Mouse (Mus musculus) olfactory bulb, adult 2 months (tissue): ENCODE results near the gene 3110021N24Rik. TPM values are rescaled to one million over a fixed set of nuclear protein-coding genes. Genes with fewer than 3 reads are reported as not detected.
"Not testable (repeated sequence)": the region's sequence is repeated elsewhere in the genome, so short reads cannot be mapped to it uniquely, and the experiment has no call there.

Experiments
- H3K27ac ChIP-seq: fragments of 200-500 bp; 2 replicates; pipeline ENCODE4 v1.5.1; 2012; ENCODE audit warnings: low read depth, low read length; ENCODE audit not compliant: insufficient read depth
- H3K4me1 ChIP-seq: fragments of 200-500 bp; 2 replicates; pipeline ENCODE4 v1.6.1; 2012; ENCODE audit warnings: low read length; ENCODE audit not compliant: control insufficient read depth, insufficient read depth
- H3K4me3 ChIP-seq: fragments of 200-500 bp; 2 replicates; pipeline ENCODE4 v1.5.1; 2012; ENCODE audit warnings: mild to moderate bottlenecking, low read depth, low read length, moderate library complexity; ENCODE audit not compliant: insufficient read depth
- CTCF ChIP-seq: fragments of 200-500 bp; IDR thresholded peaks from 2 replicates; pipeline ENCODE4 v1.5.1; 2012; ENCODE audit warnings: low read depth, mild to moderate bottlenecking, low read length, moderate library complexity; ENCODE audit not compliant: insufficient read depth
- POLR2A ChIP-seq: fragments of 200-500 bp; IDR thresholded peaks from 2 replicates; pipeline ENCODE4 v1.6.1; 2012; ENCODE audit warnings: mild to moderate bottlenecking, low read depth, low read length, moderate library complexity; ENCODE audit not compliant: insufficient read depth
- WGBS: fragments of 180-500 bp; shearing (Covaris S2); methylation state at CpG from one replicate; pipeline ENCODE4 v1.1.7; 2018; 5-methylcytosine and 5-hydroxymethylcytosine counted together
- polyA plus RNA-seq: library from polyadenylated mRNA; stranded (reverse); fragments of >200 nt; gene quantifications from 2 replicates; pipeline ENCODE4 v1.2.4, GENCODE M21; 2012; ENCODE audit warnings: low replicate concordance; ENCODE audit not compliant: missing spikeins, insufficient read depth, insufficient read length

The 3110021N24Rik gene
- not detected in 2 replicates for polyA plus RNA-seq

DNA sequence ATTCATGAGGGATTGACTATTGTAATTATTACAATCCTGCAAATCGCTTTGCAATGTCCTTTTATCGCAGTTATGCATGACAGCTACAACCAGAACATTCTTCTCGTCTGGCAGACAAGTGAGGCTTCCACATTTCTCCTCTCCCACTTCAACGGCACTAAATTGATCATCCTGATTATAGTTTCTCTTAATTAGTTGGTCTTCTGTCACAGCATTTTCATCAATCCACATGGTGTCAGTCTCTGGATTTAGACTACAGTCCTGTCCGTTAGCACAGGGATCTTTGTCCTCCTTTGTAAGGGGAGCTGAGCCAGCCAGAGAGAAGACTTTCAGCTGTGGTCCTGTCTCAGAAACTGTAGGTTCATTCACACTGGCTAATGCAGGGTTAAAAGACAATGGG is at the start of gene 3110021N24Rik:
Gene 3110021N24Rik, plus strand, starts transcription at position 301 of the 400 bp plus-strand sequence.
- 72% methylated on average over 5 of the region's 5 CpGs for WGBS
- Histone ChIP-seq H3K4me3 (no peak within 1 kb of the TSS), H3K4me1 (no peaks in the 10 kb centered on the region), H3K27ac (no peak within 1 kb of the TSS)
- TF ChIP-seq CTCF (no peak), POLR2A (no peak)

GRCm38 (mm10) chr4:108686156-108686555 is 33.3 kb upstream of the 3110021N24Rik start:
- WGBS, result 59% methylated on average over 3 of the region's 3 CpGs

GRCm38 (mm10) chr4:108687098-108687497 is 32.4 kb upstream of the 3110021N24Rik start:
- not testable (repeated sequence) for H3K4me1 ChIP-seq, H3K27ac ChIP-seq, H3K4me3 ChIP-seq
- 82% methylated on average over 5 of the region's 7 CpGs for WGBS

More at GRCm38 (mm10) chr4:108686156-108686555, 33.3 kb upstream of the 3110021N24Rik start:
- TF ChIP-seq POLR2A, result no peak
- TF ChIP-seq CTCF, result no peak
- H3K27ac ChIP-seq, result no peak overlapping the region
- no peaks in the 10 kb centered on the region for H3K4me1 ChIP-seq
- no peak overlapping the region for H3K4me3 ChIP-seq

GRCm38 (mm10) chr4:108690479-108690878 is 29.0 kb upstream of the 3110021N24Rik start:
- 97% methylated on average over 3 of the region's 3 CpGs for WGBS

GRCm38 (mm10) chr4:108691469-108691868 is 28.0 kb upstream of the 3110021N24Rik start:
- H3K4me3 ChIP-seq, result no peak overlapping the region
- H3K4me1 ChIP-seq, result no peaks in the 10 kb centered on the region
- TF ChIP-seq POLR2A (no peak), CTCF (no peak)
- H3K27ac ChIP-seq, result no peak overlapping the region

More at GRCm38 (mm10) chr4:108690479-108690878, 29.0 kb upstream of the 3110021N24Rik start:
- H3K4me1 ChIP-seq, result no peaks in the 10 kb centered on the region
- TF ChIP-seq POLR2A, result no peak
- TF ChIP-seq CTCF, result no peak
- no peak overlapping the region for H3K4me3 ChIP-seq
- no peak overlapping the region for H3K27ac ChIP-seq

GRCm38 (mm10) chr4:108696934-108697333 is 22.5 kb upstream of the 3110021N24Rik start:
- Histone ChIP-seq H3K4me3 (no peak overlapping the region), H3K4me1 (no peaks in the 10 kb centered on the region), H3K27ac (no peak overlapping the region)
- no peak for TF ChIP-seq CTCF
- no peak for TF ChIP-seq POLR2A
- WGBS, result 56% methylated on average over 3 of the region's 3 CpGs

GRCm38 (mm10) chr4:108708209-108708608 is 11.2 kb upstream of the 3110021N24Rik start:
- H3K27ac ChIP-seq, result no peak overlapping the region

DNA sequence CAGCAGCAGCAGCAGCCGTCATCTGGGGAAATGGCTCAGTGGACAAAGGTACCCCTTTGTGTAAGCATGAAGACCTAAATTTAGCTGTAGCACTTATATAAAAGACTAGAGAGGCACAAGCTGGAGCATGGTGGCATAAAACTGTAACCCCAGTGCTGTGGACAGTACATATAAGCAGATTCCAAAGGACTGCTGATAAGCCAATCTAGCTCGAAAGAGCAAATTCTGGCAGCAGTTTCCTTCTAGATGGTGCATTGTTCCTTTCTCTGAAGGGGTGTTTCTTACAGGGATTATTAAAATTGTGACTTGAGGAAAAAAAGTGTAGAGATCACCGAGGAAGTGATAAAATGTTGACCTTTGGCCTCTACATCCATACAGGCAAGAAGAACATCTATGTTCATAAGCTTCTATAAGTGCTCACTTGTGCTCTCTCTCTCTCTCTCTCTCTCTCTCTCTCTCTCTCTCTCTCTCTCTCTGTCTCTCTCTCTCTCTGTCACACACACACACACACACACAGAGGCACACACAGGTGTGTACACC is 1.9 kb downstream of the 3110021N24Rik start:
- TF ChIP-seq CTCF, result no peak
- no peak for TF ChIP-seq POLR2A
- Histone ChIP-seq H3K27ac (no peak overlapping the region), H3K4me3 (no peak overlapping the region), H3K4me1 (no peaks in the 10 kb centered on the region)
- WGBS, result 86% methylated on average over 3 of the region's 3 CpGs

More at GRCm38 (mm10) chr4:108708209-108708608, 11.2 kb upstream of the 3110021N24Rik start:
- 50% methylated on average over 5 of the region's 5 CpGs for WGBS
- no peaks in the 10 kb centered on the region for H3K4me1 ChIP-seq
- no peak overlapping the region for H3K4me3 ChIP-seq
- TF ChIP-seq POLR2A, result no peak
- no peak for TF ChIP-seq CTCF

GRCm38 (mm10) chr4:108724102-108724501 is 4.7 kb downstream of the 3110021N24Rik start:
- TF ChIP-seq POLR2A, result no peak
- TF ChIP-seq CTCF, result no peak
- H3K4me1 ChIP-seq, result 0 out of 2 replicates have a peak, but pooled peaks cover 3% of the 10 kb centered on the region
- WGBS, result 96% methylated on average over 2 of the region's 2 CpGs
- no peak overlapping the region for H3K4me3 ChIP-seq
- no peak overlapping the region for H3K27ac ChIP-seq

GRCm38 (mm10) chr4:108730450-108730849 is 11.0 kb downstream of the 3110021N24Rik start:
- Histone ChIP-seq H3K4me3 (no peak overlapping the region), H3K4me1 (0 out of 2 replicates have a peak, but pooled peaks cover 3% of the 10 kb centered on the region), H3K27ac (no peak overlapping the region)
- 63% methylated on average over 1 of the region's 1 CpGs for WGBS
- TF ChIP-seq CTCF, result no peak
- no peak for TF ChIP-seq POLR2A
